Mouse (Mus musculus): ENCODE measurements around the gene Opcml. TPM values are rescaled to one million over a fixed set of nuclear protein-coding genes. Genes with fewer than 3 reads are reported as not detected.

Opcml gene
- polyA plus RNA-seq, 2 experiments, result 3.7 to 5.5 TPM

GRCm38 (mm10) chr9:28149507-28149906, 358.9 kb downstream of the Opcml start:
- Histone ChIP-seq H3K4me3 (replicated peaks; ENCODE audit: low read length) (no peak overlapping the region), H3K9me3 (ENCODE audit: control insufficient read depth, low read length) (no peaks in the 10 kb centered on the region), H3K9ac (ENCODE audit: low read depth, low read length, severe bottlenecking) (no peak overlapping the region), H3K4me1 (ENCODE audit: control insufficient read depth, insufficient read depth, low read length) (no peaks in the 10 kb centered on the region), H3K27me3 (ENCODE audit: control insufficient read depth, insufficient read depth, low read length) (no peaks in the 10 kb centered on the region), H3K27ac (replicated peaks; ENCODE audit: low read depth, low read length) (no peak overlapping the region), H3K36me3 (ENCODE audit: control insufficient read depth, insufficient read depth, low read length) (no peaks in the 10 kb centered on the region), H3K4me2 (replicated peaks; ENCODE audit: low read depth, low read length, severe bottlenecking) (no peak overlapping the region)
- DNase-seq (ENCODE audit: low spot score) (no peak), ATAC-seq (ENCODE audit: low FRiP score, low read depth) (no peak)
- TF ChIP-seq POLR2A (IDR thresholded peaks at IDR 0.05; ENCODE audit: borderline replicate concordance, extremely low read depth, insufficient read depth, insufficient read length), result no peak
- WGBS, result 73% methylated on average over 3 of the region's 3 CpGs

- H3K9ac ChIP-seq (ENCODE audit: low read depth, low read length, severe bottlenecking), result no peak overlapping the region
- H3K4me1 ChIP-seq (ENCODE audit: control insufficient read depth, insufficient read depth, low read length), result no peaks in the 10 kb centered on the region
- H3K27ac ChIP-seq (replicated peaks; ENCODE audit: low read depth, low read length), result no peak overlapping the region
- no peaks in the 10 kb centered on the region for H3K36me3 ChIP-seq (ENCODE audit: control insufficient read depth, insufficient read depth, low read length)
- ATAC-seq (ENCODE audit: low FRiP score, low read depth), result no peak
- no peaks in the 10 kb centered on the region for H3K9me3 ChIP-seq (ENCODE audit: control insufficient read depth, low read length)
- H3K27me3 ChIP-seq (ENCODE audit: control insufficient read depth, insufficient read depth, low read length), result no peaks in the 10 kb centered on the region
- WGBS, result 28% methylated on average over 6 of the region's 6 CpGs
- no peak for TF ChIP-seq POLR2A (IDR thresholded peaks at IDR 0.05; ENCODE audit: borderline replicate concordance, extremely low read depth, insufficient read depth, insufficient read length)
- no peak overlapping the region for H3K4me3 ChIP-seq (replicated peaks; ENCODE audit: low read length)
- H3K4me2 ChIP-seq (replicated peaks; ENCODE audit: low read depth, low read length, severe bottlenecking), result no peak overlapping the region
- no peak for DNase-seq (ENCODE audit: low spot score)
Measured at GRCm38 (mm10) chr9:28153748-28154147, 363.2 kb downstream of the Opcml start.

GRCm38 (mm10) chr9:28157092-28157491, 366.5 kb downstream of the Opcml start:
- Histone ChIP-seq H3K4me1 (ENCODE audit: control insufficient read depth, insufficient read depth, low read length) (no peaks in the 10 kb centered on the region), H3K9me3 (ENCODE audit: control insufficient read depth, low read length) (no peaks in the 10 kb centered on the region), H3K9ac (ENCODE audit: low read depth, low read length, severe bottlenecking) (no peak overlapping the region), H3K36me3 (ENCODE audit: control insufficient read depth, insufficient read depth, low read length) (no peaks in the 10 kb centered on the region), H3K4me3 (replicated peaks; ENCODE audit: low read length) (no peak overlapping the region), H3K4me2 (replicated peaks; ENCODE audit: low read depth, low read length, severe bottlenecking) (no peak overlapping the region), H3K27me3 (ENCODE audit: control insufficient read depth, insufficient read depth, low read length) (no peaks in the 10 kb centered on the region), H3K27ac (replicated peaks; ENCODE audit: low read depth, low read length) (no peak overlapping the region)
- 89% methylated on average over 7 of the region's 7 CpGs for WGBS
- DNase-seq (ENCODE audit: low spot score) (no peak), ATAC-seq (ENCODE audit: low FRiP score, low read depth) (no peak)
- TF ChIP-seq POLR2A (IDR thresholded peaks at IDR 0.05; ENCODE audit: borderline replicate concordance, extremely low read depth, insufficient read depth, insufficient read length), result no peak

GRCm38 (mm10) chr9:28160953-28161352, 370.4 kb downstream of the Opcml start:
- H3K9ac ChIP-seq (ENCODE audit: low read depth, low read length, severe bottlenecking), result no peak overlapping the region
- H3K4me2 ChIP-seq (replicated peaks; ENCODE audit: low read depth, low read length, severe bottlenecking), result no peak overlapping the region
- no peaks in the 10 kb centered on the region for H3K36me3 ChIP-seq (ENCODE audit: control insufficient read depth, insufficient read depth, low read length)
- H3K4me1 ChIP-seq (ENCODE audit: control insufficient read depth, insufficient read depth, low read length), result no peaks in the 10 kb centered on the region
- ATAC-seq (ENCODE audit: low FRiP score, low read depth) (no peak), DNase-seq (ENCODE audit: low spot score) (no peak)
- H3K27me3 ChIP-seq (ENCODE audit: control insufficient read depth, insufficient read depth, low read length), result no peaks in the 10 kb centered on the region
- TF ChIP-seq POLR2A (IDR thresholded peaks at IDR 0.05; ENCODE audit: borderline replicate concordance, extremely low read depth, insufficient read depth, insufficient read length), result no peak
- 89% methylated on average over 1 of the region's 1 CpGs for WGBS
- no peak overlapping the region for H3K4me3 ChIP-seq (replicated peaks; ENCODE audit: low read length)
- no peak overlapping the region for H3K27ac ChIP-seq (replicated peaks; ENCODE audit: low read depth, low read length)
- no peaks in the 10 kb centered on the region for H3K9me3 ChIP-seq (ENCODE audit: control insufficient read depth, low read length)

- H3K9me3 ChIP-seq (ENCODE audit: control insufficient read depth, low read length), result no peaks in the 10 kb centered on the region
- no peak overlapping the region for H3K4me2 ChIP-seq (replicated peaks; ENCODE audit: low read depth, low read length, severe bottlenecking)
- no peaks in the 10 kb centered on the region for H3K4me1 ChIP-seq (ENCODE audit: control insufficient read depth, insufficient read depth, low read length)
- DNase-seq (ENCODE audit: low spot score), result no peak
- TF ChIP-seq POLR2A (IDR thresholded peaks at IDR 0.05; ENCODE audit: borderline replicate concordance, extremely low read depth, insufficient read depth, insufficient read length), result no peak
- no peak overlapping the region for H3K4me3 ChIP-seq (replicated peaks; ENCODE audit: low read length)
- no peak for ATAC-seq (ENCODE audit: low FRiP score, low read depth)
- no peak overlapping the region for H3K27ac ChIP-seq (replicated peaks; ENCODE audit: low read depth, low read length)
- WGBS, result 59% methylated on average over 4 of the region's 4 CpGs
- H3K9ac ChIP-seq (ENCODE audit: low read depth, low read length, severe bottlenecking), result no peak overlapping the region
- no peaks in the 10 kb centered on the region for H3K36me3 ChIP-seq (ENCODE audit: control insufficient read depth, insufficient read depth, low read length)
- no peaks in the 10 kb centered on the region for H3K27me3 ChIP-seq (ENCODE audit: control insufficient read depth, insufficient read depth, low read length)
Measured at GRCm38 (mm10) chr9:28163946-28164345, 373.4 kb downstream of the Opcml start.

- 9% methylated on average over 6 of the region's 6 CpGs for WGBS
- no peak for DNase-seq (ENCODE audit: low spot score)
Measured at GRCm38 (mm10) chr9:28171890-28172289, 381.3 kb downstream of the Opcml start.

More at GRCm38 (mm10) chr9:28171890-28172289, 381.3 kb downstream of the Opcml start:
- no peak overlapping the region for H3K27ac ChIP-seq (replicated peaks; ENCODE audit: low read depth, low read length)
- no peak overlapping the region for H3K9ac ChIP-seq (ENCODE audit: low read depth, low read length, severe bottlenecking)
- no peak for ATAC-seq (ENCODE audit: low FRiP score, low read depth)
- TF ChIP-seq POLR2A (IDR thresholded peaks at IDR 0.05; ENCODE audit: borderline replicate concordance, extremely low read depth, insufficient read depth, insufficient read length), result no peak
- no peaks in the 10 kb centered on the region for H3K27me3 ChIP-seq (ENCODE audit: control insufficient read depth, insufficient read depth, low read length)
- no peaks in the 10 kb centered on the region for H3K9me3 ChIP-seq (ENCODE audit: control insufficient read depth, low read length)
- no peaks in the 10 kb centered on the region for H3K4me1 ChIP-seq (ENCODE audit: control insufficient read depth, insufficient read depth, low read length)
- H3K4me2 ChIP-seq (replicated peaks; ENCODE audit: low read depth, low read length, severe bottlenecking), result no peak overlapping the region
- H3K36me3 ChIP-seq (ENCODE audit: control insufficient read depth, insufficient read depth, low read length), result no peaks in the 10 kb centered on the region
- no peak overlapping the region for H3K4me3 ChIP-seq (replicated peaks; ENCODE audit: low read length)

Data from limb, embryonic 14.5 days (tissue).